Mouse (Mus musculus) left cerebral cortex, postnatal 4 days (tissue): ENCODE data around the gene Scn8a. TPM values are rescaled to one million over a fixed set of nuclear protein-coding genes. Genes with fewer than 3 reads are reported as not detected.
"Not testable (repeated sequence)": the region's sequence is repeated elsewhere in the genome, so short reads cannot be mapped to it uniquely, and the experiment has no call there.

Experiments
- DNase-seq: peaks from one replicate; pipeline ENCODE4 v3.0.0-alpha.2; 2022
- intact Hi-C: fragments of 180-260 bp; cut with DNase I; formaldehyde crosslinking; loops from one replicate; pipeline ENCODE4 v1.15.1; 2025
- total RNA-seq, 2 experiments: library from RNA; stranded (reverse); gene quantifications; 2 replicates each; pipeline ENCODE4 v1.2.3; 2021

Scn8a gene
- 100 to 1,000 TPM; 106 to 113 TPM for total RNA-seq

DNA sequence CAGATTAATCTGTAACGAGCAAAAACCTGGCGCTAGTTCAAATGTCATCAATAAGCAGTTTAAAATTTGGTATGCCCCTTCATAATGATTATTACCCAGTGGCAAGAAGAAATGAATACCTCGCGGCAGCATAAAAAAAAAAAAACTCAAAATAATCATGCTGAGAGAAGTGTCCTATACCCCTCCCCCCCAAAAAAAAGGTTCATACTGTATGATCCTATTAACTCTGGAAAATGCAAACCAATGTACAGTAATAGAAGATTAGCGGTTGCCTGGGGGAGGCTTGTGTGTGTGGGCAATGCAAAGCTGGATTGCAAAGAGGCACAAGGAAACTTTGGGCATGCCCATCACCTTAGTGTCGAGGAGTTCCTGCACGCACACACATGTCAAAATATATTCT lies at the start of gene Scn8a:
Scn8a (plus strand) TSS at position 301 of the 400 bp plus-strand sequence.
- DNase-seq: no peak
- intact Hi-C loops: no loop called here

DNA sequence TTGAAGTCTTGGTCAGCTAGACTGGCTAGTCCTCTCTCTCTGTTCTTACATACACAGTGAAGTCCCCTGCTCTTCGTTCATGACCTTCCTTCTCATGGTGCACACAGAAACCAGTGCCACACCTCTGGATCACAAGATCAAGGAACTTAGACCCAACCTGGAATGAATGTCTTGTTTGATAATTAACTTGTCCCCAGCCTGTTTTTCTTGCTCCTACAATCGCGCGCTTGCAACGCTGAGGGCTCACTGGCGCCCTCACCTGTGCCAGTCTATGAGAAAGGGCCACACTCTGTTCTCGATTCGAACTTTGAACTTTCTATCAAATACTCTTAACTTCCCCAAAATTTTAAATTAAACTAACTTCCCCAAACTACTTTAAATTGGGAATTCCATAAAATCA lies 47.8 kb upstream of the Scn8a start:
- no peak for DNase-seq
- intact Hi-C loops: no loop called here

DNA sequence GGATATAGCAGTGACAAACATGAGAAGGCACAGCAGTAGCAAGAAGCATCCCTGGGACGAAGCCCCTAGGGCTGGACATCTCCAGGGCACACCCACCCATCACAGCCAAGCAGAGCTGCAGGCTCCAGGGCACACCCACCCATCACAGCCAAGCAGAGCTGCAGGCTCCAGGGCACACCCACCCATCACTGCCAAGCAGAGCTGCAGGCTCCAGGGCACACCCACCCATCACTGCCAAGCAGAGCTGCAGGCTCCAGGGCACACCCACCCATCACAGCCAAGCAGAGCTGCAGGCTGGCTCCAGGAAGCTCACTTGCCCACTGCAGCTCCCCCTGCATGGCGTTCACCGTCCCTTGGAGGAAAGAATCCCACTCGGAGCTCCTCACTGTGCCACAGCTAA lies 47.3 kb upstream of the Scn8a start:
- DNase-seq: peak; percentile 12
- intact Hi-C loops: not testable (repeated sequence)

DNA sequence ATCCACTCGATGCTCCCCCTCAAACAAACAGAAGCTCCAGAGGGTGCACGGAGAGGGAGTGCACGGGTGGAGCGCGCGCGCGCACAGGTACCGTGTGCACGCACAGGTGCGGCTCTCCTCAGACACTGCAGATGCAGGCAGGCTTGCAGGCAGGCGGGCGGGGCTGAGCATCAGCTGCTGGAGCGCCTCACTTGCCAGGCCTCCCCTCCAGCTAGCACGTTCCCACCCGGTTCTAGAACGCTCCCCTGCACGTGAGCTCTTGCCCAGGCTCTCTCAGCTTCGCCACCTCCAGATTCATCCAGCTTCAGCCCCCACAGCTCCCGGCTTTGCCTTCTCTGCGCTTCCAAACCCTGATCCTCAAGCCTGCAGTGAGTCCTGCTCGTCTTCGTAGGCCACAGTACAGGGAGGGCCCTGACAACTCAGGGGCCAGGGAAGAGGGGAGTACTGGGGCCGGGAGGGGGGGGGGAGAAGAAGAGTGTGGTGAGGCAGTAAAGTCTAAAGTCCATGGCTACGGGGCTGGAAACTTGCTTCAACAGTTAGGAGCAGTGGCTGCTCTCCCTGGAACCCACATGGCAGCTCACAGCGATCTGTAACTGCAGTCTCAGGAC lies 44.3 kb upstream of the Scn8a start:
- intact Hi-C loops: no loop called here

DNA sequence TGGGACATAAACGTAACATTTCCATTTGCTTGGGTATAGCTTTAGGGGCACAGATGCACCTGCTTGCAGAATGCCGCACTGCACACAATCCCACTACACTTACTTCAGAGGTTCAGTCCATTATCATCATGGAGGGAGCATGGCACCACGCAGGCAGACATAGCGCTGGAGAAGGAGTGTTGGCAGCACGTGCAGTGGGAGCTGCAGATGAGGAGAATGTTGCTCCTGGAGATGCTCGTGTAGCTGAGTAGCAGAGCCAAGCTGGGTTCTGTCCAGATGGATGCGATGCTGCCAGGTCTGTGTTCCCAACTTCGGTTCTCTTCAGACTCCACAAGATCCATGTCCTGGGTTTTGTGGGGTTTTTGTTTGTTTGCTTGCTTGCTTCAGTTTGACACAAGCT lies 43.6 kb upstream of the Scn8a start:
- peak; percentile 20 for DNase-seq
- intact Hi-C loops: no loop called here

More for the DNA sequence above, 44.3 kb upstream of the Scn8a start:
- peak; percentile 14 for DNase-seq

DNA sequence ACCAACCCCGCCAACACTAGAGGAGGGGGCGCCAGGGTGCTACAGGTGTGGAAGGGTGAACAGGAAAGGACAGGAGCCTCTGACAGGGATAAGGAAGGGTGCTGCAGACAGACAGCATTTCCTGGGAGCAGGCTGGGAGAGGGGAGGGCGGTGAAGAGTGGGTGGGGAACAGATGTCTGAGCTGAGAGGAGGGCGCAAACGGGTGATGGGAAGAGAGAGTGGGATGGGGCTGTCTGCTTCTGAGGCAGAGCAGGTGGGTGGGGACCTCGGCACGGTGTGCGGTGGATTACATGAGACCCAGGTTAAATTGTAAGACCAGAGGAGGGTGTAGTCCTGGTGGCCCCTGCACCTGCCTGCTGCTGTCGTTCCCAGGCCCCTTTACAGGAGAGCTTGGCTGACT lies 39.9 kb upstream of the Scn8a start:
- DNase-seq: no peak
- intact Hi-C loops: no loop called here

DNA sequence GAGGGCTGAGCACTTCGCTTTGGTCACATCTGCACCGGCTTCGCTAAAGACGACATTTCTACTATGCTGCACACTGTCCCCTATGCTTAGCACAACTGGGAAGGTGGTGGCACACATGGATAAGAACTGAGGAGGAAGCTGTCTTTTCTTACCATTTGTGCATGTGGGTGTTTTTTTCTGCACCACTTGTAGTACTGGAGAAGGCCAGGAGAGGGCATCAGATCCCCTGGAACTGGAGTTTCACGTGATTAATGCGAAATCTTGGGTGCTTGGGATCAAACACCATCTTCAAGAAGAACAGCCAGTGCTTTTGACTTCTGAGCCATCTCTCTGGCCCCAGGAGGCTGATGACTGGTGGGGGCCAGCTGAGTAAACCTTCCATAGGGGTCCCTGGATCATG lies 39.0 kb upstream of the Scn8a start:
- DNase-seq: no peak
- intact Hi-C loops: no loop called here

DNA sequence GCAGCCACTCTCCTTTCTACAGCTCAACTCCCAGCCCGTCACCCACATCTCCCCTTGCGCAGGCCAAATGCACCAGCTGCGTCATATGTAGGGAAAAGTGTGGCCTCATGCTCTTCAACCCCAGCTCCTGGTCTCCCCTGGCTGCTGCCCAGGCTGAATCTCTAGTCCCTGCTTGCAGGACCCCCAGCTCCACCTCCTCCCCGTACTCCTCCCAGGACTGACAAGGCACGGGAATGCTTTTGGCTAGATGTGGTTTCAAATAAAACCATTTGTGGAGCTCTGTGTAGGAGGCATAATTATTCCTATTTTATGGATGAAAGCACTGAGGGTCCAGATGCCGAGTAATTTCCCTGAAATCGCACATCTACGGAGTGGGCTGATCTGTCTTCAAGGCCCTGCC lies 37.5 kb upstream of the Scn8a start:
- no peak for DNase-seq
- intact Hi-C loops: no loop called here

DNA sequence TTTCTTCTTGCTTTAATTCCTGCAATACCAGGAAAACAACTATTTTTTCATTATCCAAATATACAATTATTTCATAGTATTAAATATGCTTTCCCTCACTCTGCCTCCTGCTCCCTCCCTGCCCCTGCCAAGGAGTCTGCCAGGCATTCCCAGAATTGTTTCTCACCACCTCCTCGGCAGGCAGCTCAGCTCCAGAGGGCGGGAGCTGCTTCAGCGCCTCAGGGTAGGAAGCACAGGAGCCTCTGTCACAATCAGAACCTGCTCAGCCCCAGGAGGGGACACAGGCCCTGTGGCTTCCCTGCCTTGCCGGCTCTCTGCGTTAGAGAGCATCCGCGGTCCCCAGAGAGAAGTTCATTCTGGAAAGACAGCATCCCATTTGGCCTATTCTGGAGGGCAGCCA lies 36.9 kb upstream of the Scn8a start:
- intact Hi-C loops: no loop called here
- DNase-seq: no peak

DNA sequence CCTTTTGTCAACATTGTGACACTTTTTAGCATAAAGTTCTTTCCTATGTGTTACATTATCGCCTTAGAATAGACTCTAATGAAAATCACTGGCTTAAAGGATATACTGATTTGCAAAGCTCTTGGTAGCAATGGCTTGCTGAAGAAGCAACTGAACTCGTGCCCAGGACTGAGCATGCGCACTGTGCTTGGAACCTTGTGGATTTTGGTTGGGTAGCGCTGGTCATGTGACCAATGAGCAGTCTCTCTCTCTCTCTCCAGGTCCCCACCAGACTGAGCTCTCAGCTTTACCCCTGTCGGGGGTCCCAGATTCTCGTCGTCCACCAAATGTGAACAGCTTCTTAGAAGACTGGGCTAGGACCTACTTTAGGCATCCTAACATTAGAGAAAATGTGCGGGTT lies 32.9 kb upstream of the Scn8a start:
- DNase-seq: no peak
- intact Hi-C loops: no loop called here

DNA sequence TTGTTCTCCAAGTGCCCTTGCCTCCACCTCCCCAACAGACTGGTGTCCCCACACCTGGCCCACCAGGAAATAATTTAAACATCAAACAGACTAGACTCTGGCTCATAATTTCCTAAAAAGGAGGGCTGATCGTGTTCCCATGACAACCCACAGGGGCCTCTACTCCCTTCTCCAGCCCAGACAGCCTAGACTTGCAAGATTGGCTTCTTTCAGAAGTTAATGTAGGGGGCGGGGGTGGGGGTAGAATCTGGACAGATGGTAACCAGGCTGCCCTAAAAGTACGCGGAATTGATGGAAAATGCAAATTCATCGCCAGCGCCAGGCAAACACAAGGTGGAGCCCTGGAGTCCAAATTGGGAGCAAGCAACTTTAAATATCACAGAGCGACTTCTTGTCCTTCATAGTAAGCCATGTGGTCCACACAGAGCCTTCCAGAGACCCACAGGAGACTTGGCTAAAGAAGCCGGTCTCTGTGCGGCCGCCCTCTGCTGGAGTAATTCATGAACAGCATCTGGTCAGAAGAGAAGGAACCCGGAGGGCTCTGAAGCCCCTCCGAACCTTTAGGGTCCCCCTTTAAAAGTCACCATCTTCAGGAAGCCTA lies 31.0 kb upstream of the Scn8a start:
- DNase-seq: peak; percentile 85
- intact Hi-C loops: no loop called here

DNA sequence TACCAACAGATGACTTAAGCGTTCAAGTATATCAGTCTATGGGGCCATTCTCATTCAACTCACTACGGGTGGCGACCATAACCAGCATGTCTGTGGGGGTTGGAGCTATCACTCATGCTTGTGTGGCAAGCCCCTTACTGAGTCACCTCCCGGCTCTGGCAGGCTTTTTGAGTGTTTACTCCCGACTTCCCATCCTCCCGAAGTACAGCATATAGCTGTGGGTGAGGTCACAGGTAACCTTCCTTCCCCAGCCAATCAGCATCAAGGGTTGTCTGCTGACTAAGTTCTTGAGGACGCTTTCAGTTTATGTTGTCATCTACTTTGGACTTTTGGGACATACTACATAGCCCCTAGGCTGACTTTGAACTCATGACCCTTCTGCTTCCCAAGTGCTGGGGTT lies 25.3 kb upstream of the Scn8a start:
- intact Hi-C loops: no loop called here

DNA sequence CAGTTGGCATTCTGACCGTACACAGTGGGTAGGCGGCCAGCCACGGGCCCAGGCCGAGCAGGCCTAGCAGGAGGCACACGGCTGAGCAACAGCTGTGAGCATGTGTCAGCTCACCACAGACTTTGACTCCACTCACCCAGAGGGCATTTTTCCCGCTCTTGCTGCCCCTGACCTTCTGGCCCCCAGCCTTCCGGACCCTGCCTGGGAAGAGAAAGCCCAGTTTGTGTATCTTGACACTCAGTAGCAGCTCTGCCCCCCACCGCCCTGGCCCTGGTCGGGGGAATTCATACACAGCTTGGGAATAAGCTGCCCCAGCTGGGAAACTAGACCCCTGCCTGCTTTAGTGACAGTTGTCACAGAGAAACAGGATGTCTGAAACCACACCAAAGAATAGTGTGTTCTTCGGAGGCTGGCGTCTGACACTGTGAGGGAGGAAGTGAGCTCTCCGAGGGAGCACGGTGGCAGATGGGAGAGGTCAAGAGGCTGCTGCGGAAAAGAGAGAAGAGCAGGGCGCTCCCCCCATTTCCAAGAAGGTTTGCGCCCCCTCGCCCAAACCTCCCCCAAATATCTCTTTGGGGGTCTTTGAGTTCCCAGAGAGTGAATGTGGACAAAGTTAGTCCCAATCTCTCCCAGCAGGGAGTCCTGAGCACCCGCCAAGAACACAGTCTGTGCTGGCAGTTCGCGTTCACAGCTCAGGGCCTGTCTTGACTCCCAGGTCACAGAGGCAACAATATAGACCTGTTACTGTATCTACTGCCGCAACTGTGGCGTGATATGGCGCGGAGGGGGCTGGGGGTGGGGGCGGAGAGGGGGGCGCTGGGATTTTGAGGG lies 24.4 kb upstream of the Scn8a start:
- intact Hi-C loops: no loop called here
- DNase-seq: peak; percentile 44

More for the DNA sequence above, 25.3 kb upstream of the Scn8a start:
- no peak for DNase-seq

DNA sequence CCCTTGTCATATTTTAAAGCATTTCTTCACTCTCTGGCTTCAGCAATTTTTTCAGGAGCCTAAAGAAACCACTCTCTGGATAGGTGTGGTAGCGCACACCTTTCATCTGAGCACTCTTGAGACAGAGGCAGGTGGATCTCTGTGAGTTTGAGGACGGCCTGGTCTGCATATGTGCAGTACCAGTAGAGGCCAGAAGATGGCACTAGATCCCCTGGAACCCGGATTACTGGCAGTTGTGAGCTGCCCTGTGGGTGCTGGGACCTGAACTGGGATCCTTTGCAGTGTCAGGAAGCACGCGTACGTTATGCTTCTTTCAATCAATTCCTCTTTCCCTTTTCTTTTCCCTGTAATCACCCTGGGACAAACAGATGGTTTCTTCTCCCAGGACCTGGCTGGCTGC lies 22.5 kb upstream of the Scn8a start:
- intact Hi-C loops: no loop called here

DNA sequence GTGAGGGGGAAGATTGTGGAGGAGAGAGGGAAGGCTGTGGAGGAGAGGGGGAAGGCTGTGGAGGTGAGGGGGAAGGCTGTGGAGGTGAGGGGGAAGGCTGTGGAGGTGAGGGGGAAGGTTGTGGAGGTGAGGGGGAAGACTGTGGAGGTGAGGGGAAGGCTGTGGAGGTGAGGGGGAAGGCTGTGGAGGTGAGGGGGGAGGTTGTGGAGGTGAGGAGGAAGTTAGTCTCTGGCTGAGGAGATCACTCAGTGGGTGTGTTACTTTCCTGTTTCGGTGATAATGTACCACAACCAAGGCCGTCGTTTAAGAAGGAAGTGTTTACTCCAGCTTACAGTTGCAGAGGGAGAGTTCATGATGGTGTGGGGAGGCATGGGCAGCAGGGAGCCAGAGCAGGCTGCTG lies 12.1 kb upstream of the Scn8a start:
- intact Hi-C loops: no loop called here
- no peak for DNase-seq

More for the DNA sequence above, 22.5 kb upstream of the Scn8a start:
- no peak for DNase-seq

DNA sequence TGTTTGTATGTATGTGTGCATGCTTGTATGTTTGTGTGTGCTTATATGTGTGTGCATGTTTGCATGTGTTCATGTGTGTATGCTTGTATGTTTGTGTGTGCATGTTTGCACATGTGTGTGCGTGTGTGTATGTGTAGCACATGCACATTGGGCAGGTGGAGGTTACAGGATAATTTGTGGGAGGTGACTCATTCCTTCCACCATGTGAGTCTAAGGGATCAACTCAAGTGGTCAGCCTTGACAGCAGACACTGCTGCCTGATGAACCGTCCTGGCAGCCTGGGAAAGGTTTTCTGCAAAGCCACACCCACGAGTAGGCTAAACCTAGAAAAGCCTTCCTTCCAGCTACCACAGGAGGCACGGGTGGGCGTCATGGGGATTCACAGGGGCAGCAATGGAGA lies 8.8 kb upstream of the Scn8a start:
- no peak for DNase-seq
- intact Hi-C loops: no loop called here

DNA sequence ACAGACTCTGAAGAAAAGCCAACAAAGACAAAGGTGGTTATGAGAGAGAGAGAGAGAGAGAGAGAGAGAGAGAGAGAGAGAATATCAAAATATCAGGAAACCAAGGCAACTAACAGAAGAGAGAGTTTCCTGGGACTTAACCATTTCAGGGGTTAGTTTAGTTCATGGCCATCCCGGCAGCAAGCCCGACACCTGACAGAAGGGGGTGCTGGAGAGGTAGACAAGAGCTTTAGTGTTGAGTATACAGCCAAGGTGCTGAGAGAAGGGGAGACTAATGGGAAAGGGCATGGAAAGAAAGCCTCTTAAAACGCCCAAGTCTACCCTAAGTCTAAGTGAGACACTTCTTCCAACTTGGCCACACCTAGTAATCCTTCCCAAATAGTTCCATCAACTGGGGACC lies 4.1 kb upstream of the Scn8a start:
- intact Hi-C loops: no loop called here
- peak; percentile 39 for DNase-seq

DNA sequence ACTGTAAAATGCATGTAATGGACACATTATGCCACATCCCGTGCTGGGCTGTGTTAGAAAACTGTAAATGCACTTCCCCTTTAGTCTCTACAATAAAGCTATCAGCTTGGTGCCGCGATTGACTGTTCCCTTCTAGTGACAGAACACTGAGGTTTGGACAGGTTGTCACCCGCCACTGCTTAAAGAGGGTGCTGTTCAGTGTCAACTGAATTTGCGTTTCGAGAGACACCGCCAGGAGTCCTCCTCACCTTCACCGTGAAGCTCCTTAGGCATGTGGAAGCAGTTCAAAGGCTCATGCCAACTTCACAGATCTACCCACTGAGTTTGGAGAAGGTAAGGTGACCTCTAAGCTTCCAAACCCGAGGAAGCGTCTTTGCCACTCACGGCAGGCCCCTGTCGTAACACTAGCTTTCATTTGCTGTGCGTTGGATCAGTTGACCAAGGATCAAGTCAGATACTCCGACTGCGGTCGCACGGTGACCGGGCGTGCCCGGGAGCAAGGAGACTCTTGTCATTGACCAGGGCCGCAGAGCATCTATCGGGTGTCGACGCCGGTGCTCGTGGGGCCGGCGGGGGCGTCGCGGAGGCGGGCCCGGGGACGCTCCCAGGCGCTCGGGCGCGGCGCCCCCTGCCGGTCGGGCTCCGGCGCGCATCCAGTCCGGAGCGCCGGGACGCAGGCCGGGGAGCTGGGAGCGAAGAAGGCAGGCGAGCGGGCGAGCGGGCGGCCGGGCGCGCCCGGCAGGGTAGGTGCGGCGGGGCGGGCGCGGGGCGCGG lies 530 bp downstream of the Scn8a start:
- DNase-seq: peak; percentile 82
- intact Hi-C loops: loop anchor here (5.0 kb wide), 1 partner anchor 87 kb away; no protein-coding TSS in a partner anchor

DNA sequence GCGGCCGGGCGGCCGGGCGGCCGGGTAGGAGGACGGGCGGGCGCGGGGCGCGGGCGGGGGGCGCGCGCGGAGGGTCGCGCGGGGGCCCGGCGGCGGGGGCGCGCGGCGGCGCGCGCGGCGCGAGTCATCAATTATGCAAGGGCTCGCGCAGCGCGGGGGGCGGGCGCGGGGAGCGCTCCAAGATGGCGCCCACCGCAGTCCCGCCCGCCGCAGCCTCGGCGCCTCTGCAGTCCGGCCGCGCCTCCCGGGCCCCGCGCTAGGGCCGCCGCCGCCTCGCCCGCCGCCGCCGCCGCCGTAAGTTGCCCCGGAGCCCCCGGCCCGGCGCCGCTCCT lies 1.1 kb downstream of the Scn8a start:
- intact Hi-C loops: loop anchor here (5.0 kb wide), 1 partner anchor 87 kb away; no protein-coding TSS in a partner anchor
- DNase-seq: peak; percentile 87

DNA sequence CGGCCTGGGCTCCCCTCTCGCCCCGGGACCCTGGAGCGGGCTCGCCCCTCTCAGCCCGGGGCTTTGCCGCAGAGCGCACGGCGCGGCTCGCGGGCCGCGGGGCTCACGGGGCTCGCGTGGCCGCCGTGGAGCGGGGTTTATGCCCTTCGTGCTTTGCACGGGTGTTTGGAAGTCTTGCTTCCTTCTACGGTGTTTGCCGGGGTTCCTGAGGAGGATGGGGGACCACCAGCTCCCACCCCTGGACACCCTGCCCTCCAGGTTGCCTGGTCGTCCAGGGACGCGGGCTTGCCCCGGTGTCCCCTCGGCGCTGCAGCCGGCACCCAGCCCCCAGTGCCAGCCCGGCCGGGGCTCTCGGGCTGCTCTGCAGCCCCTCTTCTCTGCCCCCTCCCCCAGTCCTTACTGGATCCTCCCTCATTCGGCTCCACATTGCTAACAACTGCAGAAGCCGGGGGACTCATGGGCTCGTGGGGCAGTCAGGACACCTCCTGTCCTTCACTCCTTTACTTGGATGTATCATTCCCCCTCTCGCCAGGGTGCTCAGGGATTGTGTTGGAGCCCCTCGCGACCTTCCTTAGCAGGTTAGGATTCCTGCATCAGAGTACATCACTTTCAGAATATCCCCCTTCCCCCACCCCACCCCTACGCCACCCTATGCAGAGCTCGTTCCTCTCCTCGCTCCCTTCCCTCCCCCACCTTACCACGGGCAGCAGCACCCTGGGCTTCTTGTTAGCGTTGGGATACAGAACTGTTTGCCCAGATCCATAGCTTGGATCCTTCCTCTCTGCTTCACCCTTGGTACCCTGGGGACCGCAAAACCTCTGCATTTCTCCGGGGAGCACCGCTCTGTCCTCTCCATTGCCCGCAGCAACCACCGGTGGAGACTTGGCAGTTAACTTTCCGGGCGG lies 1.7 kb downstream of the Scn8a start:
- peak; percentile 32 for DNase-seq
- intact Hi-C loops: loop anchor here (5.0 kb wide), 1 partner anchor 86 kb away; no protein-coding TSS in a partner anchor
